Mouse (Mus musculus): ENCODE data around the gene 4930558K02Rik.

Gene 4930558K02Rik

DNA sequence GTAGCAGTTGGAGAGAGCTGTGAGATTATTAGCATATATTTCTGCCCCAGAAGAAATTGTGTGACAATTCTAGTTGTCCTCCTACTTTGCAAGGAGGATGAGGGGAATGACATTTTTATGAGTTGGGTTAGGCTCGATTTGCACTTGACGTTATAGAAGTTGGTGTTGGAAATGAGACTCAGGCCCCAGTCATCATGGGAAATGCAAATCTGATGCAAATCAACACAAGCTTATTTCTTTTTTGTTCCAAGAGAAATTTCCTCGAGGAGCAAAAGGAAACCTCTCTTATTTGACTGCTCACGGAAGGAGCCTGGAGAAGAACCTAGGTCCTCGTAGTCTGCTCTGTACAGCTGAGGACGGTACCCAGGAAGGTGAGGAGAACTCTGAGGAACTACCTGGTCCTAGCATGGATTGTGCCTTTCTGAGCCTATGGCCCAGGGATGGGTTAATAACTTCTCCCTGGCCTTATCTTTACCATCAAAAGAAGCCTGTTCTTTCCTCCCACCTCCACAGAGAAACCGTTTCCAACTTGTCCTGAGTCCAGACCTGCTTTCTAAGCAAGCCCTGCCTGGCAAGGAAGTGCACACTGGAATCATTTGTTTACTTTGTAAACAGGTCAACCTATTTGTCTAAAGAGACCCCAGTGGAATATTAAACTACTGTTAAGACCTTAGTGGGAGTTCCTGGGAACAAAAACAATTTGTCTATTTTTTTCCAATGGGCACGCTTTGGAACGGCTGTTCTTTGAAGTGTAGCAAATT lies 76.6 kb downstream of the 4930558K02Rik start:
- no peak for DNase-seq (ENCODE audit: low spot score in 2 of 2)

DNA sequence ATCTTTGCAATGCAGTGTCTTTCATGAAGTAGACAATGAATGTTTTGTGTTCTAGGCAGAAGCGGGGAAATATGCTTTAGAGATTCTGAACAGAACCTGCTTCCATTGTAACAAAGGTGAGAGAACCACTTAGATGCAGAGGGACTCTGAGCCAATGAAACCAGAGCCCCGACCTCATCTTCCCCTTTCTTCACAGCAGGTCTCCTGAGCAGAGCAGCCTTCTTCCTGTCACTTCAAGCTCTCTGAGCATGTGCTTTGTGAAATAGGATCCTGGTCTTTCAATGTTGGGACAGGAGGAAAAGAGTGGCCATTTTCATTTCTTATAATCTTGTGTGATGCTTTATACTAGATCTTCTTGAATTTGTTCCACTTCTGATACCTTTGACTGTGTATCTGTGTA lies 79.3 kb downstream of the 4930558K02Rik start:
- no peak for DNase-seq (ENCODE audit: low spot score in 2 of 2)

- no peak for DNase-seq (ENCODE audit: low spot score in 2 of 2)
These were observed 82.2 kb downstream of the 4930558K02Rik start for GRCm38 (mm10) chr1:161897235-161897634.

- DNase-seq (ENCODE audit: low spot score in 2 of 2) = no peak
These were observed 83.3 kb downstream of the 4930558K02Rik start for GRCm38 (mm10) chr1:161896130-161896529.

DNA sequence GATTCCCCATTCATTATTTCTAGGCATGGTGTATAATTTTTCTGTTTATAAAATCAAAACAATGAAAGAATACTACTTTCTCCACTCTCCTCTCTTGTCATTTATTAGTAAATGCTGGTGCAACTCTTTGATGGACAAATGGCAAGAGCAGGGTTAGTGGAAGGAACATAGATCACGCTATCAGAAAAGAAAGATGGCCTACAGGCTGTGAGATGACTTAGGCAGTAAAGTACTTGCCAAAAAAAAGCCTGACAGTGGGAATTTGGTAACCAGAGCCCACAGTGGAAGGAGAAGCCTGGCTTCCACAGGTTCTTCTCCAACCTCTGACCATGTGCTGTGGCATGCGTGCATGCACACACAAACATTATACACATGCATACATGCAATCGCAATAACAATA lies 84.4 kb downstream of the 4930558K02Rik start:
- no peak for DNase-seq (ENCODE audit: low spot score in 2 of 2)

GRCm38 (mm10) chr1:161894553-161894952 lies 84.9 kb downstream of the 4930558K02Rik start:
- no peak for DNase-seq (ENCODE audit: low spot score in 2 of 2)

GRCm38 (mm10) chr1:161894126-161894525 lies 85.3 kb downstream of the 4930558K02Rik start:
- no peak for DNase-seq (ENCODE audit: low spot score in 2 of 2)
